Mouse (Mus musculus) megakaryocyte, embryonic 14.5 days (primary cell): ENCODE data around the gene Gng8.

Experiments used
- FLI1 ChIP-seq: IDR thresholded peaks from 2 replicates; pipeline ENCODE4 v1.6.1; 2012; ENCODE audit warnings: low read length, inconsistent platforms, mixed read lengths
- GATA1 ChIP-seq: IDR thresholded peaks from 3 replicates; pipeline ENCODE4 v1.6.1; 2012; ENCODE audit warnings: mixed read lengths, low read length, inconsistent platforms, borderline replicate concordance

DNA sequence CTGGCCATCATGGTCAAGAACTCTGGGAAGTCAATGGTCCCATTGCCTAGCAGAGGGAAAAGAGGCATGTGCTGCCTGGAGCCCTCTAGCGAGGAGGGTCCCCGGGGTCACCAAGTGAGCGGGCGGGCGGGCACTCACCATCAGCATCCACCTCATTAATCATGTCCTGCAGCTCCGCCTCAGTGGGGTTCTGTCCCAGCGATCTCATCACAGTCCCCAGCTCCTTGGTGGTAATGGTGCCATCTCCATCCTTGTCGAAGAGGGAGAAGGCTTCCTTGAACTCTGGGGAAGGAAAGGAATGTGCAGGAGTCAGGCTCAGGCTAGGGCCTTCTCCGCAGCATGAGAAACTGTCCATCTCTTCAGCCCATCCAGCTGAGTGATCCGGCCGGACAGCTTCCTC lies 25.9 kb downstream of the Gng8 start:
- no peak for TF ChIP-seq GATA1
- TF ChIP-seq FLI1: no peak
